Mouse (Mus musculus) layer of hippocampus, postnatal 14 days (tissue): ENCODE results near the gene Npnt. TPM values are rescaled to one million over a fixed set of nuclear protein-coding genes. Genes with fewer than 3 reads are reported as not detected.

Experiments
- DNase-seq, 2 experiments: peaks; one replicate each; pipeline ENCODE4 v3.0.0; 2021 to 2022; ENCODE audit warnings: low spot score in 2 of 2, mixed read lengths in 1 of 2
- long read RNA-seq, 2 experiments: library from polyadenylated mRNA; stranded (forward); transcript quantifications; one replicate each; pipeline ENCODE4 v2.0.0; 2021
- total RNA-seq, 2 experiments: library from RNA; stranded (reverse); gene quantifications; 2 replicates each; pipeline ENCODE4 v1.2.3; 2021

The Npnt gene
- 10 to 100 TPM; 14.4 to 17.6 TPM for total RNA-seq
- long read RNA-seq, experiment 1, full-length matches to known transcripts = 3 of 13 reads
- long read RNA-seq, experiment 1, partial matches to known transcripts = 6 of 13 reads
- long read RNA-seq, experiment 1, other reads (novel, unspliced or antisense) = 4 of 13 reads
- long read RNA-seq, experiment 2, full-length matches to known transcripts = 9 of 19 reads
- long read RNA-seq, experiment 2, partial matches to known transcripts = 3 of 19 reads
- long read RNA-seq, experiment 2, other reads (novel, unspliced or antisense) = 7 of 19 reads

GRCm38 (mm10) chr3:132949791-132950528 lies at the start of gene Npnt:
Gene Npnt (minus strand): TSS chr3:132950291.
- peak; percentile 8 to 20 for DNase-seq

GRCm38 (mm10) chr3:132996299-132996698 lies 46.2 kb upstream of the Npnt start:
- DNase-seq = no peak

GRCm38 (mm10) chr3:132995904-132996267 lies 45.8 kb upstream of the Npnt start:
- DNase-seq = no peak

DNA sequence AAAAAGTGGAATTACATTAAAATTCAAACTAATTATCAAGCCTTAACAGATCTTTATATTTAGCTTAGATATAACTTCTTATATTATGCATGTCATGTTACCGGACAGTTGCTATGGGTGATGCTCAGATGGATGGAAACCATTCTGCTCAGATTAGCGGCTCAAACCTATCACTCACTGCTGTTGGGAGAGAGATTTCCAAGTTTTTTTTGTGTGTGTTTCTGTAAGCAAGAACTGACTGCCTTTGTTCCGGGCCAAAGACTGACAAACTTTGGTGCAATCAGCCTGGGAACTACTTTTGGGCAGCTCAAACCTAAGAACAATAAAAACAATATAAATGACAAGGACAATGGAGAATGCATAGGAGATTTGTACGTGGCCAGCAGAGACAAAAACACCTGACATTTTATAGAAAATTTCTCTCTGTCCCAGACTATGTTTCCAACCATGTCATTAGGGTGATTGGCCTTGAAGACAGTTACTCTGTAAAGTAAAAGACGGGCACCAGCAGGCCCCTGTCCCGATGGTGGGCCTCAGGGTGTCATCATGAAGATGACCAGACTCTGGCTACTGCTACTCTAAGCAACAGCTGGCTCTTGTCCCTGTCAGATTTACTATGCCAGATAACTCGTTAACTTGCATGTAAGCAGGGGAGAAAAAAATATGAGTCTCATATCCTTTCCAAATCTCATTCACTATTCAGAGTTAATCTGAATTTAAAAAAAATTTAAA lies 45.2 kb upstream of the Npnt start:
- DNase-seq = no peak

- peak; percentile 13 to 16 for DNase-seq
Observed at GRCm38 (mm10) chr3:132986188-132986587, 36.1 kb upstream of the Npnt start.

DNA sequence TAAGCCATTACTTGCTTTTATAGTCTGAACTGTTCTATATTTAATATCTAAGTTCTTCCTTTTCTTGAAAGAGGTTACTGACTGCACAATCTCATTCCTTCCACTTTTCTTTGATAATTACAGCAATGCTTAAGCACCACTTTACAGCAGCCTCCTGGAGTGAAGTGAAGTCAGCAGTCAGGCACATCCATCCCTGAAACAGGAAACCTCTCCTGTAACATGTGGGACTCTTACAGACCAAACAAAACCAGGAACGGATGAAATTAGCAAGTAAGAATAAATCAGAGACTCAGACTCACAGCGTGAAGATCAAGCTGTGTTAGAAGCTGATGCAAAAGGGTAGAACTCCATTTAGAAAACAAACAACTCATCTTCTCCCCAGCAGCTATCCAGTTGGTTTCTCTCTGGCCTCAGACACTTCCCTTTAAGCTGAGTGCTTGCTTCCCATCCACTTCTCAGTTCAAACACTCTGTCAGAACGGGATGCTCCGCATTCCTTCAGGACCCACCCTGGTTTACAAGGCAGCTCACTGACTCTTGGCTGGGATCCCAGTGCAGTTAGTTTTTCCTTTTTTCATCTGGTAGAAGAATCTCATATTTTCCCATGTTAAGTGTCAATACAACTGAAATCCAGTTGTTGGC lies 33.9 kb upstream of the Npnt start:
- no peak for DNase-seq

- no peak for DNase-seq
Observed at GRCm38 (mm10) chr3:132981968-132982367, 31.9 kb upstream of the Npnt start.

DNA sequence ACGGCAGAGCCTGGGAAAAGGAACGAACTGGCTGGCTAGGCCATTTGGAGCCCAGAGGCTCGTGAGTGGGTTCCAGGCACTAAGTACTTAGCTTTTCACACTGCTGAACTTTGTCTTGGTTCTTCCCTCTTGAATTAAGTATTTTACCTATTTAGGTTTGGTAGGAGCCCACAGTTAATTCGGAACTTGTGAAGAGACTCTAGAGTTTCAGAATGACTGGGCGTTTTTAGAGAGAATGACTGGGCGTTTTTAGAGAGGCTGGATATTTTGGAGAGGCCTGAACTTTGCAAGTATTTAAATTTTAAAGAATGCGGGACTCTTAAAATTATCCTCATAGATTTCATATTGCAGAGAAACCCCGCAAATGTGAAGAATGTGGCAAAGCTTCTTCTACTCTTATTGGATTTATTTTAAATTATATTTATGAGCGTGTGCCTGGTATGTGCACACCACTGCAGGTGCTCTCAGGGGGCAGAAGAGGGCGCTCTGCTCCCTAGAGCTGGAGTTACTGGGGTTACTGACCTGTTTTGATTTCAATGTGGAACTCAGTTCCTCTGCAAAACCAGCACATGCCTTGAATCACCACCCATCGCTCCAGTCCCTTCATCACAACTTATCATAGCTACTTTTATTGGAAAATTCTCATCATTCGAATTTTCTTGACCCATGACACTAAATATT lies 29.8 kb upstream of the Npnt start:
- no peak for DNase-seq

- no peak for DNase-seq
Observed at GRCm38 (mm10) chr3:132966255-132966654, 16.2 kb upstream of the Npnt start.

- DNase-seq = no peak
Observed at GRCm38 (mm10) chr3:132964715-132965507, 14.8 kb upstream of the Npnt start.

DNA sequence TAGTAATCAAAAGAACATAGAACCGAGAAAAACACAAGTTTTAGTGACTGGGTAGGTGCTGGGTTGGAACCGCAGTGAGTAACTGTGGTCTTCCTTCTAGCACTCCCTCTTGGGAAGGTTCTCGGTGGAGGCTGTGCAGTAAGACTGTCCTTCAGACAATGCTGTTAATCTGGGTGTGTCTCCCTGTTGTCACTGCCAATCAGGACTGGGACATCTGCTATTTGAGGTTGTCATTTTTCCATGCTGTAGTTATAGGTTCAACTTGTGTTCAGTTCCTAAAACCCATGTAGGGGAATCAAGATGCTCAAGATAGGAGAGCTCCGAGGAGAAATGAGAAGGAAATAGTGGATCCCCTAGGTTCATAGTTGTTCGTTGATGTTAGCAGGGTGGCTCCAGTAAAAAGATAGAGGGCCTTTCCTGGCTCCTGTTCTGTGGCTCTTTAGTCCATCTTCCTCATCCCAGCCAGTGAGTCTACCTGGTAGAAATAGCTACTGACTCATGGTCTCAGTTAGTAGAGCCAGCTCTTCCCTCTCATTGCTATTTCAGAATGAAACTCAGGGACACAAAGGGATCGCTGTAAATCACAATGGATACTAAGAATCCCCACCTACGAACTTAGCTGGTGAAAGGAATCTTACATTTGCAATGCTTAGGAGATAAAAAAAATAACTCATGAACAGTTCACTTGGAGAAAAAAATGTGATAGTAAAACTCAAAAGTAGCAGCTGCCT lies 12.7 kb upstream of the Npnt start:
- DNase-seq = no peak

GRCm38 (mm10) chr3:132950529-132950880 lies 414 bp upstream of the Npnt start:
- no peak for DNase-seq

GRCm38 (mm10) chr3:132949380-132949790 lies 706 bp downstream of the Npnt start:
- no peak for DNase-seq

DNA sequence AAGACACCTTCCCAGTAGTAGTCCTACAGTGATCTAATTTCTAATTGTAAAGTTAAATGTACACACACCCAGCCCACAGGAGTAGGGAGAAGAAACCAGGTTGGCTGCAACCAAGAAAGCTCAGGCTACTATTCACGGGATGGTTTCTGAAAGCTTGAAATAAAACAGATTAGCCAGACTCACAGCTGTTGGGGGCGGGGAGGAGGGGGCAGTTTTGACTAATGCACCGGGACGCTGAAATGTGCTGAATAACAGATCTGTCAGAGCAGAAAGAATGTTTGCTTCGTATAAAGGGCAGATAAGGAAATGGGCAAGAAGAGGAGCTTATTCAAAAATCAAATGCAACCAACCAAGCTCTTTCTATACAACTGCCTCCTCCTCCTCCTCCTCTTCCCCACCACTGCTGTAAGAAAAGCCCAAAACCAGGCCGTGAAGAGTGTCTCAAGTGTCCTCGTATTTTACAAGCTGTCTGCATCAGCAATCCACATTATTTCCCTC lies 1.7 kb downstream of the Npnt start:
- no peak for DNase-seq

DNA sequence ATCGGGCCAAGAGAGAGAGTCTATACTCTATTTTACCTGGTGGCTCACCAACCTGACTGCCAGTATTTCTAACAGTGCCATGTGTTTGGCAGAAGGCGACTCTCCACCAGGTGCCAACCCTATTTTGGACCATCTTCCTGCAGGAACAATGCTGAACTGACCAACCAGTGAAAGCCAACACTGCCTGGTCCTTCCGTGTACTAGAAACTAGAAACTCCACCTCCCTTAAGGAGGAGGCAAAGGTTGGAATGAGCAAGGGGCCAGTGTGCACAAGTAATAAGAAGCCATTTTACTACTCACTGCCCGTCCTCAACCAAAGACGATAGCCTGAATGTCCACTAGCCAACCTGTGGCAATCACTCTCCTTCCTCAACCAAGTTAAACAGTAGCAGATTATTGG lies 4.0 kb downstream of the Npnt start:
- DNase-seq = no peak

GRCm38 (mm10) chr3:132945669-132946068 lies 4.4 kb downstream of the Npnt start:
- DNase-seq = no peak

DNA sequence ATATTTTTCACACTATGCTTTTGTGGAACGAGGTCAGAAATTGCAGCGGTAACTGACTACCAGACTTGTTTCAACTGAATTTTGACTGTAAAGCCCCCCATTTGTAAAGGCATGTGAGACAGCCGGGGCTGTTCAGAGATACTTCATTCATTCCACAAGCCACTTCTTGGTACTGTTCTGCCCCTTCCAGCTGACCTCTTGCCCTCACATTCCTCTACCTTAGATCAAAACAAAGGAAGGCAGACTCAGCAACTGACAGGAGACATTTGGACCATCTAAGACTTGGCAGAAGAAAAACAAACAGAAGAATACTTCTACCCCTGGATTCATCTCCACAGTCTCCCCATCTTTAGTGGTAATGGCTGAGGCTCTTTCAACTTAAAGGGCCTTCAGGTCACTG lies 5.5 kb downstream of the Npnt start:
- DNase-seq = no peak

DNA sequence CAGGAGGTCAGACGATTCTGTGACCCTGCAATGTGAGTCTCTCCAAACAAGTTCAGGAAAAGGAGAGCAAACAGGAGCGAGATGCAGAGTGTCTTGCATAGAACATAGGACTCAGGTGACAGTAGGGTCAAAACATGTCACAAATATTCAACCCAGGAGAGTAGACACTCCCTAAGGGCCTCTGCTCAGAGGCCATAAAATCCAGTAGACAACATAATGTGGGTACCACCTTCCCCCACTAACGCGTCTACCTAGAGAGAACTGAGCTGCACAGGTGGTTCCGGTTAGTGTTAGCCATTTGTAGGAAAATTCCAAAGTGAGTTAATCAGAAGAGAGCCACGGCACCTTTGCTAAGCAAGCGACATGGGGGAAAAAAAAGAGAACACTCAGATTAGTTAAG lies 5.9 kb downstream of the Npnt start:
- DNase-seq = no peak

DNA sequence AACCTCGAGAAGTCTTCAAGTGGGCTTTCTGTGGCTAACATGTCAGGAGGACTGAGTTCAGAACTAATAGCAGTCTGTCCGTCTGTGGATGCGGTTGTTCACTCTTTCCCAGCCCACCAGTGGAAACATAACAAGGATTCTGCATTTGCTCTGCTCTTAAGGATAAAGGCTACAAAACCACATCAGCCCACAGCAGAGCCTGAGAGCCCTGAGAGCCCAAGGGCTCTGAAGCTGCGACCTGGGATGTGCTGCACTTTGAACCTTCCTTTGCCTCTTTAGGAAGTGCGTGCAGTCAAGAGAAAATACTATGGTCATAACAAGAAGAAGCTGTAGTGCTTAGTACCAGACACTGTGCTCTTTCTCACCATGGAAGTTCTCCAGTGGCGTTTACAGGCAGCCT lies 7.3 kb downstream of the Npnt start:
- DNase-seq = no peak
